Mouse (Mus musculus) MN1 (cell line): ENCODE results near the gene Ttc21a.

Experiments
- DNase-seq: peaks from one replicate; pipeline ENCODE4 v3.0.0-alpha.2; 2016; ENCODE audit warnings: low spot score

The Ttc21a gene

DNA sequence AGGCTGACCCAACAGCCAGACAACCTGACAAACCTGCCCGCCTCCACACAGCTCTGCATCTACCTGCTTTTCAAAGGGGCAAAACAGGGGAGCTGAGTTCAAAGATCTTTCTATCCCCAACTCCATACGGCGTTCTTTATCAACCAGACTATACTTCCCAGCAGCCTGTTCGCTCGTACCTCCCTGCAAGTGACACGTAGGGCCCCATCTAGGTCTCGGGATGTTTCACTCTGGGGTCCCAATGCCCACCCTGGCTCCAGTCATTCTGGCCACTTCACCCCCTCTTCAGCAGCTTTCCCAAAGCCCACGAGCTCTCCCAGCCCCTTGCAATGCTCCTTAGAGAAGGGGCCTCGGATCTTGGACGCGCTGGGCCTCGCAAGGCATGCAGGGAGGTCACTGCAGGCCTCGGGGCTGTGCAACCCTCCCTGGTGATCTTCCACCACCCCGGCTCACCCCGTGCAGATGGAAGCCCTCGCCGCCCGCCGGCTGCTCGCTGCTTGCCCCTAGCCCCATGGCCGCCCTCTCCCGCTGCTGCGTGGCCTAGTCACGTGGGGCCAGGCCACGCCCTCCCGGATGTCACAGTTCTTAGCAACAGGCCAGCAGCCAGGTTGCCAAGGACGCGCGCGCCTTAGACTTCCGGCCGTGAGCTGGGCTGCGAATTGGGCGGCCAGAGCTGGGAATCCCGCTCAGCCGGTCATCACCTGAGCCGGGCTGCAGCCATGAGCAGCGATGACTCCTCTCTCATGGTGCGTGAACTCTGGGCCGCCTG, at the start of gene Ttc21a, which contains the start of gene Gorasp1:
Gene Ttc21a, plus strand, starts transcription at position 602 of the 769 bp plus-strand sequence.
Gene Gorasp1, minus strand, starts transcription at position 561 of the 769 bp plus-strand sequence.
- peak; percentile 96 for DNase-seq

DNA sequence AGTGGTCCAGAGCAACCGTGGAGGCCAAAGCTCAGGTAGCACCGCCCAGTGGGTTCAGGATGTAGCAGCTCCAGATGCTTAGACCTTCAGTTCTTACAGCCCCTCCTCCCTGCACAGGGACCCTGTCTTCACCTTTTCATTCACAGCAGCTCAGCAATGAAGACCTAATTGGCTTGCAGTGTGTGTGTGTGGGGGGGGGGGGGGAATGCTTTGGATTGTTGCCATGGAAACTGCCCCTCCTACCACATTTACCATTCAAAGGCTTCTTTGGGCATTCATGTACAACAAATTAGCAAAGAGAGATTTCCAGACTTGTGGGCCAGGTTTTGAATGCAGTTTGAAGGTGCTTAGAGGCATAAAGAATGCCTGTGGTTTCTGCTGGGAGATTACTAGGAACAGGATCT, 48.6 kb upstream of the Ttc21a start:
- DNase-seq = no peak

DNA sequence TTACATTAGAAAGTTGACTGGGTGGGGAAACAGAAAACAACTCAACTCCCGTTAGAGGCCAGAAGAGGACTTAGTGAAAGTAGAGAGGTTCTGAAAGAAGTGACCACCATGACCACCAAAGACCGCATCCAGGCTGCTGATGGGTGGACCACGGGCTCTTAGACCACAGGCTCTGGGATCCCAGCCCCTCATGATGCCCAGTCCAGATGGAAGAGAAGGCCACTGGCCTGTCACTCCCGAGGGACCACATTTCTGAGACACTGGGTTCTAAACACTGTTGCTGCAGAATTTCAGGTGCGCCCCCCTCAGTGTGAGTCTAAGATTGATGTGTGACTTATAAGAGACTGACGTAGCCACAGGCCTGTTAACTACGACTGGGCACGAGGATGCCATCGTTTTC, 48.0 kb upstream of the Ttc21a start:
- no peak for DNase-seq

DNA sequence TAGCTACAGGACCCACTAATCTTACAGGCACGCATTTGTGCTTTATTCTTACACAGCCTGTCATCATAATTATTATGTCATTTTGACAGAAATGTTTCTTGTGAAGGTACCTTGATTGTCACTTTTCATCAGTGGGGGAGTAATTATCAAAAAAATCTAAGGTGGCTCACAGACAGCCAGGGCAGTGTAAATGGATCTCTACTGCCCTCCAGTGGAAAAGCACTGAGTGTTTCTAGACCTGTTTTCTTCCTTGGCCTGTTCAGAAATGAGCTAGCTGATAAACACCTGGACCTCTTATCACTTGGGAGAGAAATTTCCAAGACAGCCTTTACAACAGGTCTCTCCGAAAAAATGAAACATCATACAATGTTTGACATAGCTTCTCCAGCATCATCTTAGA, 46.7 kb upstream of the Ttc21a start:
- DNase-seq = no peak

DNA sequence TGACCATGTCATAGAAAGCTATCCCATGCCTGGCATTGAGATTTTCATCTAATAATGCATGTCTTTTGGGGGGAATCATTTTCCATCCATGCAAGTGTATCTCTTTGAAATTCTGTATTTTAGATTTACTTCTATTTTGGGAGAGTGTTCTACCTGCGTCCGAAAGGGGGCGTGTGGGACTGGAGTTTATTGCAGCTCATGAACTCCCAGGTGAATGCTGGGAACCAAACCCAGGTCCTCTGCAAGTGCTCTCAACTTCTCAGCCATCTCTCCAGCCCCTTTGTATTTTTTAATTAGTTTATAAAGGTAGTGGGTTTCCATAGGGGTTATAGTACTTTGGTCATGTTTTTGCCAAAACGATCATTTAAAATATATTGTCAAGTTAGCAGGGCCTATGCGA, 43.5 kb upstream of the Ttc21a start:
- DNase-seq = no peak

DNA sequence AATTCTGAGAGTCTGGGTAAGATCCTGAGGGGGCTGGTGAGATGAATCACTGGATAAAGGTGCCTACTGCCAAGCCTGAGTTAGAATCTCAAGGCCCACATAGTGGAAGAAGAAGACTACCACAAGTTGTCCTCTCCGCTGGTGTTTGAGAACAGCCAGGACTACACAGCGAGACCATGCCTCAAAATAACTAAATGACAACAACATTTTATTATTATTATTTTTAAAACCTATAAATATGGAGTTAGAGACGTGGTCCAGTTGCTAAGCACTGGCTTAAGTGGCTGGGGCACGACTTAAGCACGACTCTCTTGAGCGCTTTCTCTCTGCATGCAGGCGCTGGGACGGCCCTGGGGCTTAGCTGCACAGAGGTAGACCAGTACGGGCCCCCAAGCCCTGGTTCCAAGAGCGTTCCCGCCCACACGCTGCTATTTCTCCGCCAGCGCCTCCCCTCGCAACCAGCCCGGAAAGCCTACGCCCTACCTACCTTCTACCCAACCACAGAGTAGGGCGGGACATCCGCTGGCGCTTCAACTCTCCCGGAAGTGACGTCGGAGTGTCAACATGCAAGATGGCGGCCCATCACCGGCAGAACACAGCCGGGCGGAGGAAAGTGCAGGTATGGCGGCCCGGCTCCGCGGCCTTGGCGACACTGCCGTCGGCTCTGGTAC, 42.9 kb upstream of the Ttc21a start, which contains the start of gene Wdr48:
Gene Wdr48, plus strand, starts transcription at position 540 of the 671 bp plus-strand sequence.
- peak; percentile 97 for DNase-seq

DNA sequence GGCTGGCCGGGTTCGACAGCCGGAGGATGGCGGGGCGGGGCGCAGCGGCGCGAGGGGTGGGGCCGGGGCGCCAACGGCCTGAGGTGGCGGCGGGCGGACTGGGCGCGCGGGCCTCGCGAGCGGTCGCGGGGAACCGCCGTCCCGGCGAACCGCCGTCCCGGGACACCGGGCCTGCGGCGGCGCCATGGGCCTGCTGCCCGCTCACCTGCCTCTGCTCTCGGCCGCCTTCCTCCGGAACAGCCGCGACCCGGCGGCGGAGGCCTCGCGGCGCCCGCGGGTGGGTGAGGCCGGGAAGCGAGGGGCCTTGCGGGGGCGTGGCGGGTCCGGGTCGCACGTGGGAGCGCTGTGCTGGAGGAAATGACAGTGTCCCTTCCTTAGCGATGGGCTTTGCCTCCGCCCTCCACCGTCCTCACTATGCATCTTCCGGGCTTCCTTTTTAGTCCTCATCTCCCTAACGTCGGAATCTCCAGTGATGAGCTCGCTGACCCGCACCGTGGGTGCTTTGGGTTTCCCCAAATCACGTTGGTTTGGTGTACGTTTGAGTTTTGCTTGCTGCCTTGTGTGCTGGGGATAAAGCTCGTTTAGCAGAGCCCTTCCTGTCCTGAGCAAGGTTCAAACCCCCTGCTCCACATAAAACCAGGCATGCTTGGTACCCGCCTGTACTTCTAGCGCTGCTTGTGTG, 42.2 kb upstream of the Ttc21a start:
- DNase-seq = peak; percentile 58

DNA sequence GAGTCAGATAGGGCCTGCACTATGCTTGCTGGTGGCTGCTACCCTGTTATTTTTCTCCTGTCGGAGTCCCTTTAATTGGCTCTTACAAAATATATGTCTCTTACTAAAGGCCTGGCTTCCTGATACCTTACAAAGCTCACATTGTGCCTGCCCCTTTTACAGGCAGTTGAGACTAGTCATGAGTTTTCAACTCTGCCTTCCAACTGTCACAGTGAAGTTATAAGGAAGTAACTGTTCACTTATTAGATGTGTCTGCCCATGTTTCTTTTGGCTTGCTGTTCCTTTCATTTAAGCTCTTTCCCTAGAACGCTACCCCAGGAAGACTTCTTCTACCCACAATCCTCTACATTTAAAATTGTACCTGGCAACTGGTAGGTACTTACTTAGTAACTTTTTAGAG, 38.0 kb upstream of the Ttc21a start:
- DNase-seq = no peak

DNA sequence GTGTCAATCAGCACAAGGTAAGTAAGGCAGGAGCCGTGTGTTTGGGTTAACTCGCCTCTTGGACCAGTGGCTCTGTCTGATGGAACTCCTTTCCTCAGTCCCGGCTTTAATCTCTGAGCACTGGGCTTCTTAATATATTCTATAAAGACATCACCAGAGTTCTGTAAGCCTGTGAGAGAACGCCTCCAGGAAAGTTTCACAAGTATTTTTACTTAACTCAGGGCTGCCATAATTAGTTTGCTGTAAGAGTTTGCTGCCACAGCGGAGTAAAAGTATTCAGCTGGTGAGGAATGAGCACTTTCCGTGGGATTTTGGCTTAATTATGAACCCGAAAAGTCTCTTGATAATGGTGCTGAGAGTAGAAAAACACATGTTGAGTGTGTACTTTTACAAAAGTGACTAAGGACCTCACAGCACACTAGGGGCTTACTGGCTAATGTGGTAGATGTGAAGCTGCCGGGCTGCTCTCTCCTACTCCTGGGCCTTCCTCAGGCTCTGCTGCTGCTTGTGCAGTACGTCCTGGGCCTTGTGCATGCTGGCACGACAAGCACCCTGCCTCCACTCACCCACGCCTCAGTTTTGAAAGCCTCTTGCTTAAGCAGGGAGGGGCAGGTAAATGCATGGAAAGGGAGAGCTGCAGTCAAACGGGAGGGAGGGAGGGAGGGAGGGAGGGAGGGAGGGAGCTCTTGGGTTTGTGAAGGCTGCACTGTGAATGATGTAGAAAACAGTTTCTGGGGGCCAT, 34.8 kb upstream of the Ttc21a start:
- DNase-seq = no peak

DNA sequence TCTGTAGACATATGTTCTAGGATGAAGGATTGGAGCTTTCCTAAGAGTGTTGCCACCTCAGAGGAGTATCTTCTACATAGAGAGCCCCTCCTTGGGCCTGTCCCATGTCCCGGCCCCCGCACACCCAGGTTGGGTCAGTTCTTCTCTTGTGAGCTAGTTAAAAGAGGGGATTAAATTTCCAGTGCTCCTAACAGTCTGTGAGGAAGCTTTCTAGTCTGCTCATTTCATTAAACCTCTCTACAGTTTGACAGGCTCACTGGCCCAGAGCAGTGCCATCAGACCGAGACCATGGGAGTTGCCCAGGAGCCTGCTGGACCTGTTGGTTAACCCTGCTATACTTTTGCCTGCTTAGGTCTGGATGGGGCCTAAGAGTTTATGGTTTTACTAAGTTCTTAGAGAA, 28.7 kb upstream of the Ttc21a start:
- DNase-seq = no peak

DNA sequence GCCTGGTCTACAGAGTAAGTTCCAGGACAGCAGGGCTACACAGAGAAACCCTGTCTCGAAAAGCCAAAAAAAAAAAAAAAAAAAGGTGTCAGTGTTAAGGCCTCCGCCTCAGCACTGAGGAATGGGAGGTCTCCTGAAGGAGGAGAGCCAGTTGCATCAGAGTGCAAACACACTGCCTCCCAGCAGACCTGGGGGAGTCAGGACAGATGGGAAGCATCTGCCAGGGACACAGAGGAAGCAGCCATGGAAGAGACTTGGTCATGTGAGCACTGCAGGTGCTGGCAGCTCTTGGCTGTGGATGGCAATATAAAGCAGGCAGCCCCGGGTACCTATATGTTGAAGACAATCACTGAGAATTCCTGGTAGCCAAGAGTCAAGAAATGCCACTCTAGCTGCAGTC, 27.5 kb upstream of the Ttc21a start:
- no peak for DNase-seq

DNA sequence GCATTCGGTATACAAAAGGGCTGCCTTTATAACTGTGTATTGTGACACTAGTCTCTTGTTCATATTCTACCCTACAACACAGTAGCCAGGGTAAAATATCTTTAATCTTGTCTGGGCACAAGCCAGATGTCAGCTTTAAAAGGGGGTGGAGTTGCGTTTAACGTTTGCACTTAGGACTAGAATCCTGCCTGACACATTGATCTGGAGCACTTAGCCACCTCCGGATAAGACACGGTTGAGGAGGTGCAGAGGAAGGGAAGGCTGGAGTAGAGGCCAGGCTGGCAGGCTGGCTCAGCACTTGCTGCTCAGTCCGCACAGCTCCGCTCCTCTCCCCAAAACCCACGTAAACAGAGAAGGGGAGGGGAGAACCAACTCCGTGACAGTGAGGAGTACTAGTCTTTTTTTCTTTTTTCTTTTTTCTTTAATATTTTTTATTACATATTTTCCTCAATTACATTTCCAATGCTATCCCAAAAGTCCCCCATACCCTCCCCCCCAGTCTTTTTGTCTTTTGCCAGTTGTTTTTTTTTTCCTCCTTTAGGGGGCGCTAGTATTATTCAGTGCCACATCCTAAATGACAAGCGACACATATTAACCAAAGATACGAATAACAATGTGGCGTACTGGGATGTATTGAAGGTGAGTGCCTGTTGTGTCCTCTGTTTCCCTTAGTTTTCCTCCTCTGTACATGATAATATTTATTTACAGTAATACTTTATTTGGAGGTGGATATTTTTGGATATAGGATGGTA, 24.1 kb upstream of the Ttc21a start:
- DNase-seq = no peak

DNA sequence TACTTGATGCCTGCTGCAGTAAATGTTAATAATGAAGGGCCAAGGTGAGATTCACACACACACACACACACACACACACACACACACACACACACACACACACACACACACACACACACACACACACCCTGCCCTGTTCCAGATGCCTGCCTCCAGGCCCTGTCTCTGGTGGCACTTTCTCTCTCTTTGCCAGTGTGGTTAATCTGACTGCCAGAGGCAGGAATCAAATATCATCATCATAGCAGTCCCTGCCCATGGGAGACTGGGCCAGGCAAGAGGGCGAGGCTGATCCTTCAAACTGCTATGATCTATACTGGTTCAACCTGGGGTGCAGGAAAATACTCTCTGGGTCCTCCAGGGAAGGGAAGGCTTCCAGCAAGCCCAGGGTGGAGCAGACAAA, 17.5 kb upstream of the Ttc21a start:
- no peak for DNase-seq

DNA sequence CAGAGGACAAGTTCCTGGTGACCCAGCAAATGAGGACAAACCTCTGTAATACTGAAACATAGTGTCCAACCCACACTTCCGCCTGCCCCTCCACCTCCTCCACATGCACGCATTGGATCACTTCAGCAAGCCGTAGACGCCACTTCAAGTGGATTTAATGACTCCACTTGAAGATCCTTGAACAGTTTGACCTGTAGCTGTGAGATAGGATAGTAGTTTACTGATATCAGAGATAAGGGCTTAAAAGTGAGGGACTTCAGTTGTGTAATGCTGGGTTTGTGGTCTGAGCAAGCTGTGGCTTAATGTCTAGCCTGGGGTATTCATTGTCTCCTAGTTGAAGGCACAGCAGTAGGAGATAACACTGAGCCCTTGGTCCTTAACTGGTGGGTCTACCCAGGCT, 13.9 kb upstream of the Ttc21a start:
- DNase-seq = no peak

DNA sequence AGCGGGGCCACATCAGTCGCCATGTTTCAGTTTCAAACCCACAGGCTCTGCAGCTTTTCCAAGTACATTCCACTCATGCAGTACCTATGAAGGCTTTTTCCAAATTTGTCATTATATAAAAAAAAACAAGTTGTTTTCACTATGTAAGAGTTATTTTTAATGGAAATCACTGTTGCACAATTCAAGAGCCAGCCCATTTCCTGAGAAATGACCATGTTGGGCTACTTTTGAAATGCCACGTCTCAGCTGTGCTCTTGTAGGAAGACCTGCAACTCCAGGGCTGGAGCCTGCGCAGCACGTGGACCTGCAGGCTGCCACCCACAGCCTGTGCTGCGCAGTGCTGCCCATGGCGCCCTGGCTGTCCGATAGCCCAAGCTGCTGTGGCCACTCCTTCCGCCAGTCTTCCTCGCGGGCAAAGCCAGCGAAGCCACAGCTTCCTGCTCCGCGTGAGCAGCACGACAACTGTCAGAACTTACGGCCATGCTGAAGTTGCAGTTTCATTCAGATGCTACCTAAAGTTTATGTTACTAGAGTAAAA, 12.2 kb upstream of the Ttc21a start:
- DNase-seq = no peak

DNA sequence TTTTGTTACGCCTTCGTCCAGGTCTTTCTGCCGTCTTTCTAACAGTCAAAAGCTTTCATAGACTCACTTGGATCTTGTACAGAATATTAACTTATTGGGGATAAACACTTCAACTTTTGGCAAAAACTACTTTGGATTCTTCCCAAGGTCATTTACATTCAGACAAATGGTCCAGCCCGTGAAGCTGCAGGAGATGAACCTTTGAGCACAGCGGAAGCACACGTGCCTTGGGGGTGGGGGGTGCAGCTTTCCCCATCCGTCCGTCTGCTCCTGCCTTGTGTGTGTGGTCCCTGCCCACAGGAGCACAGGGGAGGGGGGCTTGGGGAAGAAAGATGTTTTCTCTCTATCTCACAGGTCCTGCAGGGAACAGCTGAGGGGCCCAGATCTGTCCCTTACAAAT, 11.7 kb upstream of the Ttc21a start:
- no peak for DNase-seq

DNA sequence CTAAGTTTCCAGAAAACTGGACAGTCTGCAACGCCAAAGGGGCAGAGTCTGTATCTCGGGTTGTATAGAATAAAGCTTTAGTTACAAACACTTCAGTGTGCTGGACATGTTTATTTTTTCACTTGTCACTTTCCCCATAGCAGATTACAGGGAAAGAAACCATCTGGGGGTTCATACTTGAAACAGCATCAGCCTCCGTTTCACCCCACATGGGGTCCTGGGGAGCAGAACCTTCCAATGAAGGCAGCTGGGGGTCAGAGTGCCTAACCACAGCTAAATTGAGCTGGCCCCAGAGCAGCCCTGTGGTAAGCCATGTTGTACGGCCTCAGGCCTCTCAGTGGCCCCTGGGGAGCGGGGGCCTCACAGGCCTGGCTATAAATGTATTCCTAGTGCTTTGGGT, 10.9 kb upstream of the Ttc21a start:
- no peak for DNase-seq

DNA sequence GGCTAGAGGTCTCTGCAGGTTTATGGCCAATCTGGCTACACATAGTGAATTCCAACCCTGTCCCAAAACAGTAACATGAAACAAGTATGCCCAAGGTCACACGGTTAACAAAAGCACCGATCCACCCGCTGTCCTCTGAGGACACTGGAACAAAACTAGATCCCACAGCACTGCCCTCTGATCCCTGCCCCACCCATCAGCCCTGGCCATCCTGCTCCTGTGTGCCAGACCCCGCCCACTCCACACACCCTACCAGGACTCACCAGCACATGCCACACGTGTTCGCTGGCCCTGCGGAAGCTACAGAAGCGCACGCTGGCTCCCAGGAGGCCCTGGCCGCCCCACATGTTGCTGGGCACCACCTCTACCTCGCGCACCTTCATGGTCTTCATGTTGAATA, 5.0 kb upstream of the Ttc21a start:
- DNase-seq = peak; percentile 44

DNA sequence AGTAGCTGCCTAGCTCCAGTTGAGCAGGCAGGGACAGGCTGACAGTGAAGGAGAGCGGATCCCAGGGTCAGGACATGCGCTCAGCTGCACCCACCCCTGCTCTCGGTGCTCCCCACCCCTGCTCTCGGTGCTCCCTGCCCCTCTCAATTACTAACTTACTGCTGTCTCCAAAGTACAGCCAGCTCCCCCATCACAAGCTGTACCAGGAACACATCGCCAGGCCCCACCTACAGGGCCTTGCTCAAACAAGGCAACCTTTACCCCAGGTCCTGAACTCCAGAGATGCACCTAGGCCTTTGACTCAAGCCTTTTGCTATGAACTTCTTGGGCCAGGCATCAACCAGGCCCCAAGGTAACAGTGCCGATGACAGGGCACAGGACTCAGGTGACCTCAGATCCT, 3.7 kb upstream of the Ttc21a start:
- DNase-seq = no peak

DNA sequence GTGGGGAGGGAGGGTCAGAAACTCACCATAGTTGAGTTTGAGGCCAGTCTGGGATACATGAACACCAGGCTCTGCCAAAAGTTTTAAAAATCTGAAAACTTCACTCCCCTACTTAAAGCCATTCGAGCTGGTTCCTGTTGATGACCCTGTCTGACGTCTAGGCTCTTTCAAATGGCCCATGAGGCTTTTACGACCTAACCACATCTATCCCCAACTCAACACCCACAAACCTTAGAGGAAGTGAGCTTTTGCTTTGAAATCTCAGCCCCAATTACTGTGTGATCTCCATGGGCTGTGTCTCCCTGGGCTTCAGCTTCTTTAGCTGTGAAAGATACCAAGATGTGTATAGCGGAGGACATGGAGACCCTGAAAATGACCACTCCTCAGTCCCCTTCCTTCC, 1.1 kb downstream of the Ttc21a start:
- DNase-seq = no peak

DNA sequence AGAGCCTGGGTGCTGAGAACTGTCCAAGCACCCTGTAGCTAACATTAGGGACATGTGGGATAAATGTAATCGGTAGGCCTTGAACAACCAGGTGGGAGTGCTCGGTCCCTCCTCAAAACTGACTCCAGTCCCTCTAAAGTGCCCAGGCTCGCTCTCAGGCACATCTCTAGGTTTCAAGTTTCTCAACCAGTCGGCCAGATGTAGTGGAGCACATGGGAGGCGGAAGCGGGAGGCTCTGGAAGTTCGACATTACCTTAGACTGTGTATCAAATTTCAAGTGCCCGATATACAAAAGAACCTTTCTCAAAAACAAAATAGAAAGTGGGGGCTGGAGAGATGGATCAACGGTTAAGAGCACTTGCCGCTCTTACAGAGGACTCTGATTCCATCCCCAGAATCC, 2.2 kb downstream of the Ttc21a start:
- no peak for DNase-seq
